Mouse (Mus musculus) testis, adult 2 months (tissue): ENCODE data around the gene Gm28539. TPM values are rescaled to one million over a fixed set of nuclear protein-coding genes. Genes with fewer than 3 reads are reported as not detected.
"Not testable (repeated sequence)": the region's sequence is repeated elsewhere in the genome, so short reads cannot be mapped to it uniquely, and the experiment has no call there.

ENCODE experiments used
- H3K27ac ChIP-seq: fragments of 200-500 bp; 2 replicates; pipeline ENCODE4 v1.5.1; 2012; ENCODE audit warnings: low read depth, low read length; ENCODE audit not compliant: control insufficient read depth, insufficient read depth
- H3K27me3 ChIP-seq: fragments of 200-500 bp; 2 replicates; pipeline ENCODE4 v1.6.1; 2012; ENCODE audit warnings: mild to moderate bottlenecking, low read length, moderate library complexity; ENCODE audit not compliant: control insufficient read depth, insufficient read depth
- H3K36me3 ChIP-seq: fragments of 200-500 bp; 2 replicates; pipeline ENCODE4 v1.6.1; 2012; ENCODE audit warnings: mild to moderate bottlenecking, low read length; ENCODE audit not compliant: control insufficient read depth, insufficient read depth
- H3K4me1 ChIP-seq: fragments of 200-500 bp; 2 replicates; pipeline ENCODE4 v1.6.1; 2012; ENCODE audit warnings: low read length; ENCODE audit not compliant: control insufficient read depth, insufficient read depth
- H3K4me3 ChIP-seq: fragments of 200-500 bp; 2 replicates; pipeline ENCODE4 v1.5.1; 2012; ENCODE audit warnings: low read depth, mild to moderate bottlenecking, low read length, moderate library complexity, mixed read lengths; ENCODE audit not compliant: control insufficient read depth
- CTCF ChIP-seq: fragments of 200-500 bp; IDR thresholded peaks from 2 replicates; pipeline ENCODE4 v1.5.1; 2012; ENCODE audit warnings: low read depth, mild to moderate bottlenecking, inconsistent platforms, low read length, moderate library complexity; ENCODE audit not compliant: control insufficient read depth, insufficient read depth, insufficient replicate concordance
- POLR2A ChIP-seq: fragments of 200-500 bp; IDR thresholded peaks from 2 replicates; pipeline ENCODE4 v1.6.1; 2012; ENCODE audit warnings: low read depth, mild to moderate bottlenecking, inconsistent platforms, low read length, moderate library complexity; ENCODE audit not compliant: control insufficient read depth
- polyA plus RNA-seq: library from polyadenylated mRNA; depleted of rRNA; stranded (reverse); fragments of >200 nt; gene quantifications from 2 replicates; pipeline ENCODE4 v1.2.3, GENCODE M21; 2012

The Gm28539 gene
- polyA plus RNA-seq, 1 experiment: not detected

DNA sequence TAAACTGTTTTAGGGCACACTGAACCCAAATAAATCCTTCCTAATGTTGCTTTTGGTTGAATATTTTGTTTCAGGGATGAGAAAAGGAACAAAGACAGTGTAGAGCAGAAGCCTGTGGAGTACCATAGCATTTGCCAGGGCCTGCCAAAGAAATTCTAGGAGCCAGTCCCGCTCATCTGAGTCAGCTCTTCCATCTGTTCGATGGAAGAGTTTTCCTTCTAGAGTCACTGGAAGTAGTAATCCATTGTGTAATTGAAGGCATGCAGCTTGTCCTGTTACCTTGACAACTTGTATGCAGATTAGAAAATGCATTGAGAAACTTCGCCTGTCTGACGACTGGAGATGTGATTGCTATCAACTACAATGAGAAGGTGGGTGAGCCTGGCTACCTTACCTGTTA lies 13.5 kb upstream of the Gm28539 start:
- TF ChIP-seq POLR2A (no peak), CTCF (no peak)
- Histone ChIP-seq H3K27me3 (no peaks in the 10 kb centered on the region), H3K36me3 (peaks cover 8% of the 10 kb centered on the region), H3K4me3 (no peak overlapping the region), H3K4me1 (no peaks in the 10 kb centered on the region), H3K27ac (no peak overlapping the region)

DNA sequence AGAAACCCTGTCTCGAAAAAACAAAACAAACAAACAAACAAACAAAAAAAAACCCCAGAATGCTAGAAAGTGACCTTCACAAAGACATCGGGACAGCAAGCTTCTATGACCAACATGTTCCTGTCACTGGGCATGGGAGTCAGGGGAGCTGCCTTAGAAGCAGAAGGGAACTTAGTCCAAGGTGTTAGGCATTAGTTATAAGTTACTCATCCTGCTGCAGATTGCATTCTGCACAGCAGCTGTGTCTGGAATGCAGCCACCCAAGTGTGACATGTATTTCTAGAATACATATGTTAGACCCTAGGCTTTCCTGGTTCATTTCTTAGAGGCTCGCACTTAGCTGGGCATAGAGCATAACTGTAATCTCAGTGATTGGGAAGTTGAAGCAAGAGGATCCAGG lies 7.8 kb upstream of the Gm28539 start:
- no peaks in the 10 kb centered on the region for H3K4me1 ChIP-seq
- peaks cover 3% of the 10 kb centered on the region; the same call in 1 of the 2 replicates for H3K36me3 ChIP-seq
- no peak overlapping the region for H3K27ac ChIP-seq
- no peak for TF ChIP-seq POLR2A
- TF ChIP-seq CTCF: no peak
- H3K4me3 ChIP-seq: no peak overlapping the region
- H3K27me3 ChIP-seq: no peaks in the 10 kb centered on the region

DNA sequence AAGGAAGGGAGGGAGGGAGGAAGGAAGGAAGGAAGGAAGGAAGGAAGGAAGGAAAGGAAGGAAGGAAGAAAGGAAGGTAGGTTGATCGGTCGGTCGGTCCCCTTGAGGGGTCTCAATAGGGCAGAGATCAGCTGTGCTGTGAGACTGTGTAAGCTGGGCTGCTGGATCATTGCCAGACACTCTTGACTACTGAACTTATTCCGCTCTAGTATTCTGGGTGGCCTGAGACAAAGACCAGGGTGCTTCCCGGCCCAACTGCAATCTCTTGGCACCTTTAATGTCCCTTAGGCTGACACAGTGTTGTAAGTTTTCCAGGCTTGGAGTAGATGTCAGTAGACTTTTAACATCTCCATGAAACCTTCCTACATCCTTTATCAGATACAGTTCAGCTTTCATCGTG lies 7.3 kb upstream of the Gm28539 start:
- H3K36me3 ChIP-seq: peaks cover 3% of the 10 kb centered on the region; the same call in 1 of the 2 replicates
- no peaks in the 10 kb centered on the region for H3K4me1 ChIP-seq
- no peak overlapping the region for H3K4me3 ChIP-seq
- no peak for TF ChIP-seq CTCF
- TF ChIP-seq POLR2A: no peak
- H3K27ac ChIP-seq: no peak overlapping the region
- H3K27me3 ChIP-seq: no peaks in the 10 kb centered on the region

GRCm38 (mm10) chr16:18833486-18833885 lies 2.9 kb upstream of the Gm28539 start:
- H3K27ac ChIP-seq: no peak overlapping the region
- H3K27me3 ChIP-seq: no peaks in the 10 kb centered on the region
- H3K36me3 ChIP-seq: no peaks in the 10 kb centered on the region
- TF ChIP-seq CTCF (no peak), POLR2A (no peak)
- no peak overlapping the region for H3K4me3 ChIP-seq
- H3K4me1 ChIP-seq: no peaks in the 10 kb centered on the region

DNA sequence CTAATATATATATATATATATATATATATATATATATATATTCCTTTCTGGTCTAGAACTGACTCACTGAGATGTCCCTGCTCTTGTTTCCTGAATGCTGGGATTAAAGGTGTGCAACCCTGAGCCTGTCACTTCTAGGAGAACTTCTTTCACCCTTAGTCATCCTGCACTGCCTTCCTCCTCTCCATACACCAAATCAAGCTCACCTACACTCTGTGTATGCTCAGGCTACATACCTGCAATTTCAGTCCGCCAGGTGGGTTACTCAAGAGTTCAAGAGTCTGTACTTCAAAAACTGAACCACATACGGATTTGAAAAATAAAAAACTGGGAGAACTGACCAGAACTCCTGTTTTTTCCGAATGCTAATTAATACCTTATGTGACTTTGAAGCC lies 314 bp upstream of the Gm28539 start:
- Histone ChIP-seq H3K27me3 (no peaks in the 10 kb centered on the region), H3K4me3 (peak overlapping the region; percentile 77), H3K4me1 (no peaks in the 10 kb centered on the region), H3K27ac (no peak overlapping the region), H3K36me3 (no peaks in the 10 kb centered on the region)
- TF ChIP-seq POLR2A: no peak
- TF ChIP-seq CTCF: no peak

DNA sequence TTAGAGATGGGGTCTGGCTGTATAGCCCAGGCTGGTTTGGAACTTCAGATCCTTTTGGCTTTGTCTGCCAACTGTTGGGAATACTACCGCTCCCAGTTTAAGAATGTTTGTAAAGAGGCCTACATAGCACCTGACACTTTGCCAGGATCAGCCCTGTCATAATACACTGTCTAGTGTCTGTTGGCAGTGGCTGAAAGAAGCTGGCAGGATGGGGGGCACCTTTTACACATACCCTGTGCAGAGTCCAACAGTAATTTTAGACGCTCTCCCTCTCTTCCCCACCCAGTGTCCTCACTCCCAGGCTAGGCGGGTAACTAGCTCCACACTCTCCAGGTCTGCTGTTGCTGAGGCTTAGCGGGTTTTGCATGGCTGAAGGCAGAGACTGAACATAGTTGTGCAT lies 2.0 kb downstream of the Gm28539 start:
- Histone ChIP-seq H3K4me3 (no peak overlapping the region), H3K4me1 (no peaks in the 10 kb centered on the region), H3K27me3 (no peaks in the 10 kb centered on the region), H3K27ac (no peak overlapping the region), H3K36me3 (no peaks in the 10 kb centered on the region)
- TF ChIP-seq CTCF (no peak), POLR2A (no peak)

- Histone ChIP-seq H3K27ac (no peak overlapping the region), H3K4me1 (no peaks in the 10 kb centered on the region), H3K4me3 (no peak overlapping the region), H3K27me3 (no peaks in the 10 kb centered on the region), H3K36me3 (no peaks in the 10 kb centered on the region)
- TF ChIP-seq CTCF (no peak), POLR2A (no peak)
Measured at GRCm38 (mm10) chr16:18846301-18846820, 10.0 kb downstream of the Gm28539 start.

GRCm38 (mm10) chr16:18849521-18850190 lies 13.3 kb downstream of the Gm28539 start:
- not testable (repeated sequence) for H3K27me3 ChIP-seq, H3K4me1 ChIP-seq, H3K27ac ChIP-seq, H3K4me3 ChIP-seq, H3K36me3 ChIP-seq
